Mouse (Mus musculus) brain, embryonic 14.5 days (tissue): Measurements from ENCODE around the gene Celf1.

Experiments used
- CTCF ChIP-seq: fragments of 200-500 bp; IDR thresholded peaks from 2 replicates; pipeline ENCODE4 v1.5.1; 2012; ENCODE audit warnings: inconsistent platforms, mild to moderate bottlenecking, moderate library complexity, borderline replicate concordance; ENCODE audit not compliant: insufficient read depth, insufficient read length; ENCODE audit errors: extremely low read depth
- POLR2A ChIP-seq: fragments of 200-500 bp; IDR thresholded peaks from 2 replicates; pipeline ENCODE4 v1.6.1; 2012; ENCODE audit warnings: mild to moderate bottlenecking, inconsistent platforms, borderline replicate concordance; ENCODE audit not compliant: poor library complexity, insufficient read depth, insufficient read length, severe bottlenecking; ENCODE audit errors: extremely low read depth

DNA sequence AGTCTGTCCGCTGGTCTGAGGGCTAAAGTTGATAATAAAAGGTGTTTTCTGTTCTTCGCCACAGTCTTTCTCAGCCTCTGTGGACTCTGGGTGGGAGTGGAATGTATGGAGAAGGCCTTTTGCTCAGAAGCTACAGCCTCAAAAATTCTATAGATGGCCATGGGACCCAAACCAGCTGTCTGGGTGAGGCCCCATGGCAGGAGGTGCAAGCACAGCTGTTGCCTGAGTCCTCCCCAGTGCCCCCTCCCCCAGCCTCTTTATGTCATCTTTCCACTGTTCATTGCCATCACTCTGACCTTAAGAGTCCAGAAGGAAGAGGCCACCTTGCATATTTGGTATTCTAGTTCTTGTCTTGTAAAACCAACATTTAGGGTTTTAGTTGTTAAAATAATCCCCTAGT is 119.2 kb downstream of the Celf1 start:
- TF ChIP-seq POLR2A, result no peak
- no peak for TF ChIP-seq CTCF
